Mouse (Mus musculus): ENCODE data around the gene Rnf166. TPM values are rescaled to one million over a fixed set of nuclear protein-coding genes. Genes with fewer than 3 reads are reported as not detected.

The Rnf166 gene
- polyA plus RNA-seq, 1 experiment from 2014 or later, result 33.6 TPM

GRCm38 (mm10) chr8:122463651-122464640 is 11.9 kb downstream of the Rnf166 start:
- peaks cover 50% of the 10 kb centered on the region for H3K4me1 ChIP-seq (replicated peaks)
- H3K9me3 ChIP-seq, result no peaks in the 10 kb centered on the region
- DNase-seq (ENCODE audit: low spot score), result no peak
- H3K27ac ChIP-seq, result no peak overlapping the region
- 70% methylated on average over 12 of the region's 12 CpGs for WGBS
- H3K27me3 ChIP-seq (ENCODE audit: insufficient read depth, poor library complexity, severe bottlenecking), result peaks cover 48% of the 10 kb centered on the region
- no peak overlapping the region for H3K4me3 ChIP-seq
- peaks cover 35% of the 10 kb centered on the region for H3K36me3 ChIP-seq

- Histone ChIP-seq H3K9me3 (no peaks in the 10 kb centered on the region), H3K27ac (no peak overlapping the region), H3K27me3 (ENCODE audit: insufficient read depth, poor library complexity, severe bottlenecking) (peaks cover 63% of the 10 kb centered on the region), H3K36me3 (peaks cover 21% of the 10 kb centered on the region), H3K4me1 (replicated peaks) (peaks cover 50% of the 10 kb centered on the region), H3K4me3 (no peak overlapping the region)
- 74% methylated on average over 8 of the region's 8 CpGs for WGBS
- DNase-seq (ENCODE audit: low spot score), result no peak
These were observed 13.4 kb downstream of the Rnf166 start for GRCm38 (mm10) chr8:122462510-122462909.

- Histone ChIP-seq H3K4me3 (no peak overlapping the region), H3K9me3 (no peaks in the 10 kb centered on the region), H3K27ac (no peak overlapping the region), H3K4me1 (replicated peaks) (peaks cover 50% of the 10 kb centered on the region), H3K36me3 (peaks cover 12% of the 10 kb centered on the region), H3K27me3 (ENCODE audit: insufficient read depth, poor library complexity, severe bottlenecking) (peaks cover 72% of the 10 kb centered on the region)
- DNase-seq (ENCODE audit: low spot score), result no peak
- 63% methylated on average over 11 of the region's 11 CpGs for WGBS
These were observed 14.3 kb downstream of the Rnf166 start for GRCm38 (mm10) chr8:122461473-122462148.

GRCm38 (mm10) chr8:122460524-122461472 is 15.1 kb downstream of the Rnf166 start, which contains the start of gene Snai3:
TSS of gene Snai3 (minus strand) at chr8:122460733.
- Histone ChIP-seq H3K27me3 (ENCODE audit: insufficient read depth, poor library complexity, severe bottlenecking) (peaks cover 80% of the 10 kb centered on the region), H3K4me3 (peak within 1 kb of the TSS; percentile 50), H3K27ac (peak within 1 kb of the TSS; percentile 41; the same call in 1 of the 2 replicates), H3K4me1 (replicated peaks) (peaks cover 50% of the 10 kb centered on the region), H3K9me3 (no peaks in the 10 kb centered on the region), H3K36me3 (peaks cover 5% of the 10 kb centered on the region)
- peak; percentile 50 for DNase-seq (ENCODE audit: low spot score)
- 3% methylated on average over 56 of the region's 56 CpGs for WGBS

GRCm38 (mm10) chr8:122459990-122460389 is 15.9 kb downstream of the Rnf166 start:
- 32% methylated on average over 7 of the region's 7 CpGs for WGBS
- peak overlapping the region; percentile 50 for H3K4me3 ChIP-seq
- no peaks in the 10 kb centered on the region for H3K9me3 ChIP-seq
- no peak for DNase-seq (ENCODE audit: low spot score)
- peaks cover 47% of the 10 kb centered on the region for H3K4me1 ChIP-seq (replicated peaks)
- H3K27ac ChIP-seq, result no peak overlapping the region
- H3K27me3 ChIP-seq (ENCODE audit: insufficient read depth, poor library complexity, severe bottlenecking), result peaks cover 80% of the 10 kb centered on the region
- H3K36me3 ChIP-seq, result no peaks in the 10 kb centered on the region

- DNase-seq (ENCODE audit: low spot score), result peak; percentile 20
- no peaks in the 10 kb centered on the region for H3K9me3 ChIP-seq
- no peaks in the 10 kb centered on the region for H3K36me3 ChIP-seq
- peaks cover 42% of the 10 kb centered on the region for H3K4me1 ChIP-seq (replicated peaks)
- 61% methylated on average over 6 of the region's 6 CpGs for WGBS
- 0 out of 2 replicates have a peak overlapping the region, but pooled peaks have one; percentile 50 for H3K4me3 ChIP-seq
- H3K27ac ChIP-seq, result no peak overlapping the region
- peaks cover 85% of the 10 kb centered on the region for H3K27me3 ChIP-seq (ENCODE audit: insufficient read depth, poor library complexity, severe bottlenecking)
These were observed 16.5 kb downstream of the Rnf166 start for GRCm38 (mm10) chr8:122459218-122459900.

GRCm38 (mm10) chr8:122457171-122457570 is 18.7 kb downstream of the Rnf166 start:
- H3K9me3 ChIP-seq, result no peaks in the 10 kb centered on the region
- WGBS, result 78% methylated on average over 11 of the region's 11 CpGs
- peaks cover 23% of the 10 kb centered on the region for H3K4me1 ChIP-seq (replicated peaks)

GRCm38 (mm10) chr8:122454409-122454808 is 21.5 kb downstream of the Rnf166 start:
- Histone ChIP-seq H3K36me3 (no peaks in the 10 kb centered on the region), H3K27ac (no peak overlapping the region), H3K27me3 (ENCODE audit: insufficient read depth, poor library complexity, severe bottlenecking) (peaks cover 44% of the 10 kb centered on the region), H3K4me3 (no peak overlapping the region), H3K9me3 (no peaks in the 10 kb centered on the region), H3K4me1 (replicated peaks) (no peaks in the 10 kb centered on the region)
- WGBS, result 89% methylated on average over 6 of the region's 6 CpGs
- no peak for DNase-seq (ENCODE audit: low spot score)

More at GRCm38 (mm10) chr8:122457171-122457570, 18.7 kb downstream of the Rnf166 start:
- Histone ChIP-seq H3K27me3 (ENCODE audit: insufficient read depth, poor library complexity, severe bottlenecking) (peaks cover 71% of the 10 kb centered on the region), H3K27ac (no peak overlapping the region), H3K36me3 (no peaks in the 10 kb centered on the region), H3K4me3 (no peak overlapping the region)
- no peak for DNase-seq (ENCODE audit: low spot score)

- Histone ChIP-seq H3K4me1 (replicated peaks) (no peaks in the 10 kb centered on the region), H3K36me3 (no peaks in the 10 kb centered on the region), H3K27me3 (ENCODE audit: insufficient read depth, poor library complexity, severe bottlenecking) (peaks cover 21% of the 10 kb centered on the region; the same call in 1 of the 2 replicates), H3K27ac (no peak overlapping the region), H3K9me3 (no peaks in the 10 kb centered on the region), H3K4me3 (no peak overlapping the region)
- WGBS, result 86% methylated on average over 10 of the region's 10 CpGs
- no peak for DNase-seq (ENCODE audit: low spot score)
These were observed 23.7 kb downstream of the Rnf166 start for GRCm38 (mm10) chr8:122452154-122452553.

GRCm38 (mm10) chr8:122451161-122451703 is 24.6 kb downstream of the Rnf166 start:
- H3K27me3 ChIP-seq (ENCODE audit: insufficient read depth, poor library complexity, severe bottlenecking), result peaks cover 12% of the 10 kb centered on the region; the same call in 1 of the 2 replicates
- 83% methylated on average over 7 of the region's 7 CpGs for WGBS
- H3K4me1 ChIP-seq (replicated peaks), result 0 out of 2 replicates have a peak, but pooled peaks cover under 1% of the 10 kb centered on the region
- no peaks in the 10 kb centered on the region for H3K36me3 ChIP-seq
- no peak for DNase-seq (ENCODE audit: low spot score)
- no peak overlapping the region for H3K27ac ChIP-seq
- no peaks in the 10 kb centered on the region for H3K9me3 ChIP-seq
- H3K4me3 ChIP-seq, result no peak overlapping the region

- H3K9me3 ChIP-seq, result no peaks in the 10 kb centered on the region
- no peaks in the 10 kb centered on the region for H3K27me3 ChIP-seq (ENCODE audit: insufficient read depth, poor library complexity, severe bottlenecking)
- WGBS, result 65% methylated on average over 3 of the region's 3 CpGs
- H3K27ac ChIP-seq, result peak overlapping the region; percentile 3; the same call in 1 of the 2 replicates
- peaks cover 32% of the 10 kb centered on the region for H3K4me1 ChIP-seq (replicated peaks)
- H3K4me3 ChIP-seq, result no peak overlapping the region
- peaks cover 2% of the 10 kb centered on the region for H3K36me3 ChIP-seq
- DNase-seq (ENCODE audit: low spot score), result no peak
These were observed 30.7 kb downstream of the Rnf166 start for GRCm38 (mm10) chr8:122445203-122445602.
